Mouse (Mus musculus) stomach, postnatal 0 days (tissue): Measurements from ENCODE around the gene Tcn2. TPM values are rescaled to one million over a fixed set of nuclear protein-coding genes. Genes with fewer than 3 reads are reported as not detected.
"Not testable (repeated sequence)": the region's sequence is repeated elsewhere in the genome, so short reads cannot be mapped to it uniquely, and the experiment has no call there.

Source experiments
- ATAC-seq: fragments of 200-750 bp; cut with Nextera tagmentation; 2 replicates; pipeline ENCODE4 v1.8.0; 2017; ENCODE audit not compliant: low FRiP score, low TSS enrichment
- DNase-seq: peaks from one replicate; pipeline ENCODE4 v3.0.0-alpha.2; 2016; ENCODE audit warnings: low spot score
- H3K27ac ChIP-seq: fragments of 300-500 bp; sonication (generic); replicated peaks from 2 replicates; pipeline ENCODE4 v1.5.1; 2014; ENCODE audit warnings: mild to moderate bottlenecking, control low read depth
- H3K27me3 ChIP-seq: fragments of 300-500 bp; sonication (generic); 2 replicates; pipeline ENCODE4 v1.6.1; 2014; ENCODE audit warnings: low read length; ENCODE audit not compliant: control insufficient read depth, insufficient read depth
- H3K36me3 ChIP-seq: fragments of 300-500 bp; sonication (generic); 2 replicates; pipeline ENCODE4 v1.6.1; 2014; ENCODE audit warnings: low read length, mixed read lengths; ENCODE audit not compliant: control insufficient read depth, insufficient read depth
- H3K4me1 ChIP-seq: fragments of 300-500 bp; sonication (generic); replicated peaks from 2 replicates; pipeline ENCODE4 v1.6.1; 2014; ENCODE audit warnings: antibody characterized with exemption; ENCODE audit not compliant: control insufficient read depth, insufficient read depth
- H3K4me2 ChIP-seq: fragments of 300-500 bp; sonication (generic); replicated peaks from 2 replicates; pipeline ENCODE4 v1.6.1; 2014; ENCODE audit warnings: low read depth, mild to moderate bottlenecking, control low read depth, moderate library complexity
- H3K4me3 ChIP-seq: fragments of 300-500 bp; sonication (generic); 2 replicates; pipeline ENCODE4 v1.5.1; 2014; ENCODE audit warnings: low read depth, low read length, control low read depth
- H3K9ac ChIP-seq: fragments of 300-500 bp; sonication (generic); 2 replicates; pipeline ENCODE4 v1.6.1; 2014; ENCODE audit warnings: mild to moderate bottlenecking, low read length, control low read depth, mixed read lengths
- H3K9me3 ChIP-seq: fragments of 300-500 bp; sonication (generic); 2 replicates; pipeline ENCODE4 v1.6.1; 2016; ENCODE audit warnings: low read length; ENCODE audit not compliant: control insufficient read depth
- CTCF ChIP-seq: IDR thresholded peaks from 2 replicates; pipeline ENCODE4 v1.5.1; 2016; ENCODE audit warnings: antibody characterized with exemption, low read depth, mild to moderate bottlenecking, moderate library complexity
- EP300 ChIP-seq: optimal IDR thresholded peaks from 2 replicates; pipeline ENCODE3; 2016; ENCODE audit warnings: antibody characterized with exemption
- WGBS: fragments of 180-500 bp; shearing (Covaris S2); extraction: QIAGEN DNeasy Blood & Tissue Kit; methylation state at CpG from one replicate; pipeline ENCODE4 v1.1.7; 2014; 5-methylcytosine and 5-hydroxymethylcytosine counted together
- polyA plus RNA-seq: library from polyadenylated mRNA; unstranded; fragments of >200 nt; fragmentation: Nextera tagmentation; extraction: Ambion mirVana; gene quantifications from 2 replicates; pipeline ENCODE4 v1.2.1, GENCODE M21; 2015

Tcn2 gene
- polyA plus RNA-seq, 1 experiment from 2014 or later = 47.5 TPM

GRCm38 (mm10) chr11:3961761-3962160, 29.8 kb upstream of the Tcn2 start:
- no peaks in the 10 kb centered on the region for H3K36me3 ChIP-seq
- H3K9ac ChIP-seq = no peak overlapping the region
- WGBS = 72% methylated on average over 3 of the region's 3 CpGs
- TF ChIP-seq CTCF (no peak), EP300 (no peak)
- no peaks in the 10 kb centered on the region for H3K27me3 ChIP-seq
- no peaks in the 10 kb centered on the region for H3K9me3 ChIP-seq
- DNase-seq = no peak
- no peak overlapping the region for H3K27ac ChIP-seq
- ATAC-seq = no peak
- no peak overlapping the region for H3K4me3 ChIP-seq
- no peak overlapping the region for H3K4me2 ChIP-seq
- H3K4me1 ChIP-seq = 0 out of 2 replicates have a peak, but pooled peaks cover 2% of the 10 kb centered on the region

DNA sequence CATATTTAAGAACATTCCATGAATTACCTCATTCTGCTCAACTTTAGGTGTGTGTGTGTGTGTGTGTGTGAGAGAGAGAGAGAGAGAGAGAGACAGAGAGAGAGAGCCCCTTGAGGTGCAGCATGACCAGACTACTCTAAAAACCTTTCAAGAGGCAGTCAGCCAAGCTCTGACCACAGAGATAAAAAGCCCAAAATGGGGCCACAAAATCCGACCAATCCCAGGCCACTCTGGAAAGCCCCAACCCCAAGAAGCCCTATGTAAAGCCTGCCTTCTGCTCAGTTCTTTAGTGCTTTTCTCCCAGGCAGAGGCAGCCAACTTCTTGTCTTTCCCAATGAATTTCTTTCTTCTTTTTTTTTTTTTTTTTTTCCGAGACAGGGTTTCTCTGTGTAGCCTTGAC, 28.9 kb upstream of the Tcn2 start:
- H3K36me3 ChIP-seq = no peaks in the 10 kb centered on the region
- H3K4me1 ChIP-seq = 0 out of 2 replicates have a peak, but pooled peaks cover 1% of the 10 kb centered on the region
- H3K27ac ChIP-seq = no peak overlapping the region
- no peak overlapping the region for H3K9ac ChIP-seq
- 58% methylated on average over 2 of the region's 2 CpGs for WGBS
- H3K4me2 ChIP-seq = no peak overlapping the region
- DNase-seq = no peak
- H3K4me3 ChIP-seq = no peak overlapping the region
- H3K27me3 ChIP-seq = no peaks in the 10 kb centered on the region
- ATAC-seq = no peak
- TF ChIP-seq CTCF = no peak
- TF ChIP-seq EP300 = no peak
- no peaks in the 10 kb centered on the region for H3K9me3 ChIP-seq

- H3K9me3 ChIP-seq, H3K27me3 ChIP-seq, DNase-seq, ATAC-seq, H3K4me1 ChIP-seq, H3K9ac ChIP-seq, H3K4me3 ChIP-seq, H3K36me3 ChIP-seq, H3K27ac ChIP-seq, H3K4me2 ChIP-seq: not testable (repeated sequence)
- WGBS = 77% methylated on average over 4 of the region's 4 CpGs
These were observed 23.4 kb upstream of the Tcn2 start for GRCm38 (mm10) chr11:3955371-3955770.

- not testable (repeated sequence) for H3K27ac ChIP-seq, H3K4me2 ChIP-seq, H3K9me3 ChIP-seq, H3K36me3 ChIP-seq, H3K4me3 ChIP-seq, ATAC-seq, H3K27me3 ChIP-seq, H3K9ac ChIP-seq, DNase-seq, H3K4me1 ChIP-seq
- 84% methylated on average over 5 of the region's 5 CpGs for WGBS
These were observed 22.9 kb upstream of the Tcn2 start for GRCm38 (mm10) chr11:3954876-3955275.

DNA sequence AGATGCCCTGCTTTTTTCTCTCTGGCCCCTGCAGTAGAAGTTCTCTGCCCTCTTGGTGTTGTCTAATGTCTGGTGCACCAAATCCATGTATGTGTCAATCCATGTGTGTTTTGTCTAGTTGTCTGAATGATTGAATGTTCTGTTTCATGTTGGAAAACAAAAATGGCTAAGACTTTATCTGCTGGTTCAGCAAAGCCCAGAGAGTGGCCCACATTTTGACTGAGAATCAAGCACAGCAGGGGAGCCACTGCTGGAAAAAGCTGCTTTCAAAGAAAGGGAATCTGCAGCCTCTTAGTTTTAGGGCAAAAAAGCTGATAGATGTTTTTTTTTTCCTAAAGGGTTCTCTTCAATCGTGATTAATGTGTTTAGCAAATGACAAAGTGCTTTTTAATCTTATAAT, 14.4 kb upstream of the Tcn2 start:
- H3K27me3 ChIP-seq = no peaks in the 10 kb centered on the region
- H3K36me3 ChIP-seq = no peaks in the 10 kb centered on the region
- no peak for ATAC-seq
- TF ChIP-seq CTCF (no peak), EP300 (no peak)
- H3K9me3 ChIP-seq = no peaks in the 10 kb centered on the region
- H3K4me1 ChIP-seq = no peaks in the 10 kb centered on the region
- no peak overlapping the region for H3K27ac ChIP-seq
- no peak for DNase-seq
- no peak overlapping the region for H3K9ac ChIP-seq
- 30% methylated on average over 1 of the region's 1 CpGs for WGBS
- H3K4me3 ChIP-seq = no peak overlapping the region
- H3K4me2 ChIP-seq = no peak overlapping the region

DNA sequence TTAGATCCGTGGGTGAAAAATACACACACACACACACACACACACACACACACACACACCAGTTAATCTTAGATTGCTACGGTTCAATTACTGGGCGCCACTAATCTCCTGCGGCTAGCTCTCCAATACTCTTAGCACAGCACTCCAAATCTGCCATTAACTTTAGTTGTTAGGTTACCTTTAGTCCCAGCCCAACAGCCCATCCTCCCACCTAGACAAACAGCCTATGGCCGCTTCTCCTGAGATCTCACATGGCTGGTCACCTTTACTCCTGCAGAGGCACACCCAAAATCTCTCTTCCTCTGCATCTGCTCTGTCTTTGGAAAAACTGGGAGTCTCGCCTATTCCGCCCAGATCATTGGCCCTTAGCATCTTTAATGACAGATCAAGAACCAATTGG, 9.4 kb upstream of the Tcn2 start:
- no peak for DNase-seq
- Histone ChIP-seq H3K4me3 (no peak overlapping the region), H3K4me2 (no peak overlapping the region), H3K27me3 (no peaks in the 10 kb centered on the region), H3K9me3 (no peaks in the 10 kb centered on the region), H3K27ac (no peak overlapping the region), H3K4me1 (no peaks in the 10 kb centered on the region), H3K9ac (no peak overlapping the region), H3K36me3 (no peaks in the 10 kb centered on the region)
- 85% methylated on average over 7 of the region's 7 CpGs for WGBS
- ATAC-seq = no peak
- TF ChIP-seq EP300 (no peak), CTCF (no peak)
